Mouse (Mus musculus): ENCODE measurements around the gene Cacng4.

Cacng4 gene

GRCm38 (mm10) chr11:107720264-107721021 lies 73.9 kb downstream of the Cacng4 start:
- DNase-seq (ENCODE audit: low read depth, low spot score), result no peak

DNA sequence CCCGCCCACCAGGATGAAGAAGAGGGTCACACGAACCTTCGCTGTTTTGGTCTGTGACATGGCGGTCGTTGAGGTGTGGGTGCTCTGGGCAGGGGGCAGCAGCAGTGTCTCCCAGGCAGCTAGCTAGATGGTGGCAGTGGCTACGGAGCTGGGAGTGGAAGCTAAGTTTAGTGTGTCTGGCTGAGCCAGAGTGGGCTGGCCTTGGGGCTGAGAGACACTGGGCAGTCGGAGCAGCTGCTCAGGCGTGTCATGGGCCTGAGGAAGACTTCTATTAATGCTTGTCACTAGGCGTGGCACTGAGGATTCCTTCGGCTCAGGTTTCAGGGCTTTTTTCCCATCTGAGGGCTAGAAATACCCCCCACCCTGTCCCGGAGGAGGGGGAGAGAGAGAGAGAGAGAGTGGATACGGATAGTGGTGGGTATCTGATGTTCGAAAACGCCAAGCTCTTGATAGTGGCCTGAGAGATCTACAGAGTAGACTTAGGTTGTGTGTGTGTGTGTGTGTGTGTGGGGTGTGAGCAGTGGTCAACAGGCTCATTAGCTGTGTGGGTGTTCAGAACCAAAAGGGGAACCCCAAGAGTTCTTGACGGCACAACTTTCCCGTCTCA lies 77.9 kb downstream of the Cacng4 start, which contains the start of gene Cacng1:
TSS of gene Cacng1 (minus strand) at position 191 of the 607 bp plus-strand sequence.
- DNase-seq (ENCODE audit: low read depth, low spot score), result no peak

DNA sequence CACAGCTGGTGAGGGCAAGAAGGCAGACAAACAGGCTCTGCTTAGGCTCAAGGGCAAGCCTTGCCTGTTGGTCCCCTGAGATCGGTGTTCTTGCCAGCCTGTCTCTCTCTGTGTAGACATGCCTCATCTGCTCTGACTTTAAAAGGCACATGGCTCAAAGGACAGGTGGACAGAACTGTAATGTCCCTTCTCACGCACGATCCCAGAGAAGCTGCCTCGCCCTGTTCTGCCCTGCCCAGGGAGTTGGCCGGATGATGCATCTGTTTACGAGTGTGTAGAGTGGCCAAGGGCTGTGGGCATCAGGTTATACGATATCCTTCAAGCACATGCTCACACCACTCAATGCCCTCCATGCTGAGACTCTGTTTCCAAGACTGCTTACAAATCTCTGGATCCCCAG lies 80.0 kb downstream of the Cacng4 start:
- DNase-seq (ENCODE audit: low read depth, low spot score), result no peak

GRCm38 (mm10) chr11:107710379-107710778 lies 84.0 kb downstream of the Cacng4 start:
- no peak for DNase-seq (ENCODE audit: low read depth, low spot score)

GRCm38 (mm10) chr11:107707897-107708610 lies 86.3 kb downstream of the Cacng4 start:
- no peak for DNase-seq (ENCODE audit: low read depth, low spot score)

GRCm38 (mm10) chr11:107705476-107706074 lies 88.8 kb downstream of the Cacng4 start:
- DNase-seq (ENCODE audit: low read depth, low spot score), result no peak

GRCm38 (mm10) chr11:107705060-107705459 lies 89.3 kb downstream of the Cacng4 start:
- no peak for DNase-seq (ENCODE audit: low read depth, low spot score)

DNA sequence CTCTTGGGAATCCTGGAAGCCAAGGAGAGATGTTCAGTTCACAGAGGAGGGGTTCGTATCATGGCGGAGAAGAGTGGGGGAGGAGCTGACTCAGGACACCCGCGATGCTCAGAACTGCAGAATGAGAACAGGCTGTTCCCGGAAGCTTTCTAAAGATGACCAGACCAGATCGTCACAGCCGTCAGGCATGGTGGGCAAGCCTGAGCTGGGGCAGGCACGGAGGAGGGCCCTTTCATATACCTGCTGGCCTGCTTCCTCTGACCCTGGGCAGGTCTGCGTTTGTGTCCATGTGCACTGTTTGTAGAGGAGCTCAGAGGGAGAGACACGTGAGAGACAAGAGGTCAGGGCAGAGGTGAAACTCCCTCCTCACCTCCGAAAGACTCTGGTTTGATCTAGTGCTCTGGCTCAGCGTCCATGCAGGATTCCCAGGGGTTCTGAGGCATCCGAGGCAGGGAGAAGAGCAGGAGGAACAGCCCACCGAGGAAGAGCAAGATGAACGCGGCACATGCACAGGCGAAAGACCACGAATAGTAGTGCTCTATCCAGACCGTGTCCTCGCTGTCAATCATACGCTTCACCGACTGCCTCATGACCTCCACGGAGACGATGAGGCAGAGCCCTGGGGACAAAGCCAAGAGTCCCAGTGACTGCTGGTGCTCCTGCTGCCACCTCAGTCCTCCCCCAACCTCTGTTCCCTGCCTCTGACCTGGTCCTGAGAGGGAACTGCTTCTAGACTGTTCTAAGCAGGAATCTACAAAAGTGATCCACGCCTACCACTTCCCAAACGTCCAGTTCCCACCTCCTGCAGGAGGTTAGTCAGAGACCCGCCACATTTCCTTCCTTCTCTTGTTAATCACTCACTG lies 90.9 kb downstream of the Cacng4 start:
- DNase-seq (ENCODE audit: low read depth, low spot score), result no peak

DNA sequence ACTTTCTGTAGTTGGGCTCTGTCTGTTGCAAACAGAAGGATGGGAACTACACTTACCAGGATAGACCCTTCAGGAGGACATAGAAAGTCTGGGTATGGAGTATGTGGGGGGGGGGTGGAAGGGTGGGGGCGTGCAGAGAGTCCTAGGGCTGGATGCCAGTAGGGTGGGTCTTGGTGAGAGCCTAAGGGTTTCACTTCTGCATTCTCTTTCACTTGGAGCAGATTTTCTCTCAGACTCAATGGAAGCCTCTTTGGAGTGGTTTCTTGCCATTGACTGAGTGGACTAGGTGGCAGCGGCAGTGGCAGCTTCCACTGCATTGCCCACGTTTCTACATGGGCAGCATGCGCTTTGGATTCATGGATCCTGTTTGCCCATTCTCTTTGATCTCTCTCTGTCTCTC lies 94.4 kb downstream of the Cacng4 start:
- DNase-seq (ENCODE audit: low read depth, low spot score), result no peak

- no peak for DNase-seq (ENCODE audit: low read depth, low spot score)
Measured at GRCm38 (mm10) chr11:107693338-107693737, 101.0 kb downstream of the Cacng4 start.

DNA sequence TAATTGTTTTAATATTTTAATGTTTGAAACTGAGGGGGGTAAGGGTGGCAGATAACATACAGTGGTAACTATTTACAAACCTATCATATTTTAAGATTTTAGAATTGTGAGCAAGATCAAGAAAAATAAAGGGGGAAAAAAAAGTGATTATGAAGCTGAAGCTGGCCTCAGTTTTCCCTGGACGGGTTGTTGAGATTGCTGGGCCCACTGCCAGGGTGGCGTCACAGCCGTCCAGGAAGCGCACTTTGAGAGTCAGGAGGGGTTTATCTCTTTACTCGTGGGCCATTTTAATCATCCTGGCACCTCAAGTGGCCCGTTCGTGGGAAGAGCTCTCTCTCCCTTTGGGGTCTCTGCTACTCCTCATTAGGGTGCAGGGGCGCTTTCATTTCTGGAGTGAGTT lies 102.8 kb downstream of the Cacng4 start:
- no peak for DNase-seq (ENCODE audit: low read depth, low spot score)

- DNase-seq (ENCODE audit: low read depth, low spot score), result no peak
Measured at GRCm38 (mm10) chr11:107688480-107688879, 105.9 kb downstream of the Cacng4 start.

GRCm38 (mm10) chr11:107686290-107686689 lies 108.1 kb downstream of the Cacng4 start:
- peak; percentile 85 for DNase-seq (ENCODE audit: low read depth, low spot score)

GRCm38 (mm10) chr11:107683544-107684465 lies 110.6 kb downstream of the Cacng4 start:
- peak; percentile 52 for DNase-seq (ENCODE audit: low read depth, low spot score)

- no peak for DNase-seq (ENCODE audit: low read depth, low spot score)
Measured at GRCm38 (mm10) chr11:107682694-107683355, 111.5 kb downstream of the Cacng4 start.
